Mouse (Mus musculus) frontal cortex, adult (tissue): Measurements from ENCODE around the gene Col6a6.

Experiments used
- ATAC-seq: cut with Nextera tagmentation; 2 replicates; pipeline ENCODE4 v1.9.2; 2017; ENCODE audit warnings: mild to moderate bottlenecking, moderate library complexity, mixed read lengths; ENCODE audit not compliant: low TSS enrichment

The Col6a6 gene

GRCm38 (mm10) chr9:105801463-105801862, 26.5 kb downstream of the Col6a6 start:
- ATAC-seq = no peak

DNA sequence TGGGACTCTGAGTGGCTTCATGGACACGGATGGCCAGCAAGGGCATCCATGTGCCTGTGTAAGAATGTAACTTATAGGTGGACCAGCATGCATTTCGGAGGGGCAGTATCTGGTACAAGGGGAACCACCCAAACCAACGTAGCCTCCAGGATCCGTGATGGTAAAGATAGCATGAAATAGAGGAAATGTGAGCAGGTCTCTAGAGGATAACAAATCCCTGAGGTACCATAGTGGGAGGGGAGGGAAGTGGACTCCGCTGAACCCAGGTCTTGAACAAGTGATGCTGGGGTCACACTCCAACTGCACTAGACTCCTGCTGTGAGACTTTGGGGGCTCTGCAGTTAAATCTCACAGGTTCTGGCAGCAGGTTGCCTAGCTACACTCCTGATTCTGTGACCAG, 27.7 kb downstream of the Col6a6 start:
- ATAC-seq = no peak

GRCm38 (mm10) chr9:105796137-105796536, 31.8 kb downstream of the Col6a6 start:
- no peak for ATAC-seq

DNA sequence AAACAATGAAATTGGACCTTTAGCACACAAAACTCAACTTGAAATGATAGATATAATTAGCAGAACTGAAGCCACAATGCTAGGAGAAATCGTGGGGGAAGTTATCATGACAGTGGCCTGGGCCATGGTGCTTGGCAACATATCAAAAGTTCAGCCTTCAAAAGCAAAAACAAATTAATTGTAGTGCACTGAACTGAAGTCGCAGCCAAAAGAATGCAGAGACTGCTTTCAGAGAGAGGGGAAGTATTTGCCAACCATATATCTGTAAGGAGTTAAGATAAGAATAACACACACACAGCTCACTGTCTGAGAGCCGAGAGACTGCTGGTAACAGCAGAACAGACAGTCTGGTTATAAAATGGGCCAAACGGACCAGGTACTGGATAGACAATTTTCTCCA, 33.0 kb downstream of the Col6a6 start:
- no peak for ATAC-seq

- no peak for ATAC-seq
Observed at GRCm38 (mm10) chr9:105791810-105792209, 36.1 kb downstream of the Col6a6 start.

DNA sequence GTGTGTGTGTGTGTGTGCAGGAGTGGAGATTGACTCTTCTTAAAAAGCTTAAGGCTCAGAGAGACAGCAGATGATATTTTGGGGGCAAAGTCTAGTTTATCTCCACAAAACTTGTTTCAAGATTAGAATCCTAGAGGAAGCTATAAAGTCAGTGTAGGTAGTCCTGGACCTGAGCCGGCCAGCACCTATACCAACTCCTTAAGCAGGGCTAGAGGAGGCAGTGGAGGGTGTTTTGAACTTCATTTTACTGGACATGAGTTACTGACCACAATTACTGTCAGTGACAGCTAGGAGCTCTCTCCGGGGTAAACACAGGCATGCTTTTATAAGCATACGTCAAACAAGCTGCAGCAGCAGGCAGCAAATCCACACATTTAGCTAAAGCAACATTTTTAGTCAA, 39.8 kb downstream of the Col6a6 start:
- no peak for ATAC-seq

DNA sequence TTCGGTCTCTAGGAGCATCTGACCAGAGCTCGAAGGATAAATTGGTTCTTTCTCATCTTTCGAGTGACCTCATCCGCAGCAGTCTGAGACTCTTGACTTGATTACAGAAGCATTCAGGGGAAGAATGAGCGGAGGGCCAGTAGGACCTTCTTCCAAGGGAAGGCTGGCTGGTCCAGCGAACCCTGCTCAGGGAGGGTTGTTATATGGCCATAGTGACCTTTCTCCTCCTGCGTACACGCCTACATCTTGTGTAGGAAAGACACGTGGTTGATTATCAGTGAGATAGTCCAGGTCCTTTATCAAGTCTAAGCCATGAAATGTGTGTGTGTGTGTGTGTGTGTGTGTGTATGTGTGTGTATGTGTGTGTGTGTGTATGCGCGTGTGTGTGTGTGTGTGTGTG, 40.2 kb downstream of the Col6a6 start:
- ATAC-seq = no peak

DNA sequence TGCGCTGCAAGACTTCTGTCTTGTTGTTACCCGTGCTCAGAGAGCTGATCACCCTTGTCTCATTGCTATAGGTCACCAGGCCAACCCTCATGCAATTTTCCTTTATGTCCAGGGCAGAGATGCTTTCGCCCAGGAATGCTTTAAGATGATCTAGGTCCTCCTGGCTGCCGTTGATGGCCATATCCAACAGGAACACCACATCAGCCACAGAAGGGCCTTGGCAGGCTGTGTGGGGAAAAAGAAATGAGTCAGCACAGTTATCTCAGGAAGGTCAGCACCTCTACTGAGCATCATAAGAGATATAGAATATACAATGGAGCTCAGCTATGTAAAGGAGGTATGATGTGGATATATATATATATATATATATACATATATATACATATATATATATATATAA, 43.9 kb downstream of the Col6a6 start:
- ATAC-seq = no peak

DNA sequence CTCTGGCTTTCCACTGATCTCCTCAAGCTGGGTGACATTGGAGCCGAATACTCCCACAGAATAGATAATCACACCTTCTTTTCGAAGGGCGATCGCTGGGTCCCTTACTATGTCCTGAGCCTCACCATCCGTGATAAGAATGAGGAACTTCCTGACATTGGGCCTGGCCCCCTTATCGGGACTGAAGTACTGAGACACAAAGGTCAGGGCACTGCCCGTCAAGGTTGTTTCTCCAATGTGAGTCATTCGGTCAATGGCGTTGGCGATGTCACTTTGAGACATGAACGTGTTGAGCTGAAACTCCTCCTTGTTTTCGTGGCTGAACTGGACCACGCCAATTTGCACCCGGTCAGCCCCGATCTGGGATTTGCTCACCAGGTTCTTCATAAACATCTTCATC, 47.3 kb downstream of the Col6a6 start:
- no peak for ATAC-seq

DNA sequence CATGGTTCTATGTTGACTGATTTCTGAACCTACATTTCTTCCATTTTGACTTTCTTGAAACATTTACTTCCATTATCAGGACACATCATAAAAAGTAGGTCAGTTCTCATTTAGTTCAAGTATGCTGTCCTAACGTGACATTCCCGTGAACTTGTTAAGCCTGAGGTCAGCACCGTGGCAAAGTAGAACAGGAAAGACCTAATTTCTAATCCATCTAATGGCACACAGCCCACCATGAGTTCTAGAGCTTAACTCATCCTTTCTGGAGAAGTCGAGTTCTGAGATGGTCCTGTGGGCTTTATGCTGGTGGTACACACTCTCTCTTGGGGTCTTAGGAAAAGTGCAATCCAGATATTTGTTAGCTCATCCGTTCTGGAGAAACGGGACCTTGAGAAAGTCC, 49.2 kb downstream of the Col6a6 start:
- ATAC-seq = no peak

- no peak for ATAC-seq
Observed at GRCm38 (mm10) chr9:105774878-105775277, 53.1 kb downstream of the Col6a6 start.

DNA sequence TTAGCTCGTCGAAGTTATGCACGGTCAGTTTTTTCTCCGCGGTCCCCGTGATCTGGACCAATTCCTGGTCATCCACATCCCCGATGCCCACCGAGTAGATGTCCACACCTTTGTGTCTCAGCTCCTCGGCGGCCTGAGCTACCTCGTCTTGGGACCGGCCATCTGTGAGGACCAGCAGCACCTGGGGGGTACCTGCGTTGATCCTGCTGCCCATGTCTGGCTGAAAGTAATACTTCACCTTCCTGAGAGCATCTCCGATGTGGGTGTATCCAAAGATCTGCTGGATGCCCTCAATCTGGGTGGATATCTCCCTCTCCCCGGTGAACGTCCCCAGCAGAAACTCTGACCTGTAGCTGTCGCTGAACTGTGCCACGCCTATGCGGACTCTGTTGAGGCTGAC, 53.6 kb downstream of the Col6a6 start:
- ATAC-seq = no peak

DNA sequence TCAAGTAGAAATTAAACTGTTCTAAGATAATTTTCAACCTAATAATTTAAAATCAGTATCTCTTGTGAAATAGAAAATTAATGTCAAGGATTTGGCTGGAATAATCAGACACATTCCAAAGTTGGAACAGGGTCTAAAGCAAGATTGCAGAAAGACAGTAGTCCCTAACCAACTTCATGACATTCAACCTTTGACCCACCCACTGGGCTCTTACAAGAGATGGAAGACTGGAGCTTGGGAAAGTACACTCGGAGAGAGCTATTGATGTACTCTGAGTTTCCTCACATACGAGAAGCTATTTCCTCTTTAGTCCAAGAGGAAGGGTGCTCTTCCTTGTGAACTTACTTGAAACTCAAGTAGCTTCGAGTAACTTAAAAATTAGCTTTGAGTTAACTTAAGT, 56.6 kb downstream of the Col6a6 start:
- ATAC-seq = no peak

GRCm38 (mm10) chr9:105770690-105771089, 57.3 kb downstream of the Col6a6 start:
- no peak for ATAC-seq

DNA sequence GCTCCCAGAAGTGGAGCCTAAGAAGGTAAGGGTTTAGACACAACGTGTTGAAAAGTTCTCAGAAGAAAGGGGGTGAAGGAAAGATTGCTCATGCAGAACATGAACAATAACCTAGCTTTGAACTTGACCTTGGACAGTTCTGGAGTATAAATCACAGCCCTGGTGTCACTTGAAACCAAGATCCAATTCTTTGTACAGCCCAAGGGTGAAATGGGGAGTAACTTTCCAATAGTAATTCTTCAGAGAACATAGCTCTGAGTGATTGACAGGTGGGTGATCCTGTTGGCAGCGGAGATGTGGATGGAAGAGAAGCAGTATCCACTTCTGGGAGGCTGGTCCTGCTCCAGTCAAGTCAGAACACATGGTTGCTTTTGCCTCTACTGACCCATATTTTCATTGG, 62.1 kb downstream of the Col6a6 start:
- no peak for ATAC-seq

DNA sequence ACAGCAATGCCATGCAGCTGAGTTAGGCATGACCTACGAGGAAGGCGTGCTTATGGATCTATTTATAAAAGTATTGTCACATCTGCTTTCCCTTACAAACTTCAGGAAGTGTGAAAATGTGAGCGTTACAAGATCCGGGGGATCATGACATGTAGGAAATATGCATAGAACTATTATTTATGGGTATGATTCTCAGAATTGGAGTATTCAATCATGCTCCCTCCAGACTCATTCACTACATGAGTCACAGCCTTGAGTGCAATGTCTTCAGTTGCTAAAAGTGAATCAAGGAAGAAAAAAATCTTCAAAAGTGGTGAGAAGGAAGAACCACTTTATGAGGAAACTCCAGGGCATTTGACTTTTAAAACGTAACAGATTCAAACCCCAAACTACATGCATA, 63.3 kb downstream of the Col6a6 start:
- peak; percentile 38; the same call in 1 of the 2 replicates for ATAC-seq

DNA sequence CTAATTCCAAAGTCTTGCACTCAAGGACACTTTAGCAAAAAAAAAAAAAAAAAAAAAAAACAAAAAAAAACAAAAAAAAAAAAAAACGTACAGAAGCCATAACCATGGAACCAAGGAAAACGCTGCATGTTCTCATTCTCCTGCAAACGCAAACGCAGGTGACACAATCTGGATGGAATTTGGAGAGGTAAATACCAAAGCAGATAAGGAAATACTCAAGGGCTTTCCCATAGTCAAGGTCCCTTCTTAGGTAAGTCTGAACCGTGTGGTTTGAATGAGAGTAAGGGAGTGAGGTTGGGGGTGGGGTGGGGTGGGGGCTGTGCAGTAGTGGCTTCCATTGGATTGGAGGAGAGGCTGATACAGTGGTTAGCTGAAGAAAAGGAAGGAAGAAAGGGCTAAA, 63.8 kb downstream of the Col6a6 start:
- no peak for ATAC-seq

DNA sequence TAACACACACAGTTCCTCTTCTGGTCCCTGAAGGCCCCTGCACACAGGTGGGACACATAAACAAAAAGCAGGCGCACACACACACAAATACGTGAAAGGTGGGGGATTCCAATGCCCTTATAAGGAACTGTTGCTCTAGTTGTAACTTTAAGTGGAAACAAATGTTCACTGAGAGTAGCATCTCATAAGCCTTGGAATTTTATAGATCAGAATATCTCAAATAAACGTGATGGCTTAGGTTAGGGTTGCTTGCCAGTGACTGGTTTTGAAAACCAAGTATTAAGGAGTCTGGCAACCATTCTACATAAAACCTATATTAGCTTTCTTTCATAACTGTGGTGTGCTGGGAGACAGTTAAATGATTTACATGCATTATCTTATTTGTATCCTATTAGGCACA, 64.3 kb downstream of the Col6a6 start:
- ATAC-seq = no peak

DNA sequence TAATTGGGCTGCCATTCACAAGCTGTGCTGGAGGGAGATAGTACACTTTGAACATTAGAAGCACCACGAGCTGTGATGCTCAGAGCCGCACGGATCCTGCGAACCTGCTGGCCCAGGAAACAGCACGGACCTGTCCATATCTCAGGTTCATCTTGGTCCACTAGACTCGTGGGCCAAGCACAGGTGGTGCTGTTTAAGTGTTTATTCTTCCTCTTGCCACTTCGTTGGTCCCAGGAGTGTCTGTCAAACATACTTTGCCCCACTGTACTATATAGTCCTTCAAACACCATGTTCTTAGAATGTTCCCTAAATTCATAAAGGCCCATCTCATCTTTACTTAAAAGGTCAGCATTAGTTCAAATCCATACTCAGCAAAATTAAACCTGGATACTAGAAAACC, 65.7 kb downstream of the Col6a6 start:
- no peak for ATAC-seq

DNA sequence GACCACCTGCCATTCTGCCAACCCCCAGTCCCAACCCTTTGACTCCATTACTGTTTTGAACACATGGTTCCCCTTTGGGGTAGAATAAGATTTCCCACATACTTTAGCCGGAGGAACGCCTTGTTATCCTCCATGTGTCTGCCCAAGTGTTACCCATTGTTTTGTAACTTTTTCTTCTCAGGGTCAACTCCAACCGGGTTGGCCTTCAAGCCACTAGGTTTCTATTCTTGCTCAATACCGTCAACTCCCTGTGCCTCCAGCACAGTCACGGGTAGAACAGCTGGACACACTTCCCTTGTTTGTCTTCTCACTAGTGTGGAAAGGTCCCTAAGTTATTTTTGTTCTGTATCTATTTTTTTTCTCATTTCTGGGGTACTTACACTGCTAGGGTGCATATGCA, 69.1 kb downstream of the Col6a6 start:
- ATAC-seq = no peak

GRCm38 (mm10) chr9:105758173-105758765, 69.7 kb downstream of the Col6a6 start:
- ATAC-seq = no peak

- ATAC-seq = no peak
Observed at GRCm38 (mm10) chr9:105754256-105754655, 73.7 kb downstream of the Col6a6 start.

DNA sequence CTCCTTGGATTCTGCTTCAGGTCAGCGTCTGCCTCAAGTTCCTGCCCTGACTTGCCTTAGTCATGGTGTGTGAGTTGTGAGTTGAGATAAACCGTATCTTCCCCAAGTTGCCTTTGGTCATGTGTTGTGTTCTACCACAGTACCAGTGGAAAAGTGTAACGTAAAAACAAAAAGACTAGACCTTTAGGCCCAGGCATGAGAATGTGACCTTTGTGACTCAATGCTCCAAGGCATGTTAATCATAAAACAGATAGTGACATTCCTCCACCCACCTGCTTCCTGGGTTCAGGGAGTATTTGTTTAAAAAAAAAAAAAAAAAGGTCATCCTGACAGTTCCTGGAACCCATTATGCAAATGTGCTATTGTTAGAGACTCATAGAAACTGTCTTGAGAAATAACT, 82.1 kb downstream of the Col6a6 start:
- no peak for ATAC-seq

DNA sequence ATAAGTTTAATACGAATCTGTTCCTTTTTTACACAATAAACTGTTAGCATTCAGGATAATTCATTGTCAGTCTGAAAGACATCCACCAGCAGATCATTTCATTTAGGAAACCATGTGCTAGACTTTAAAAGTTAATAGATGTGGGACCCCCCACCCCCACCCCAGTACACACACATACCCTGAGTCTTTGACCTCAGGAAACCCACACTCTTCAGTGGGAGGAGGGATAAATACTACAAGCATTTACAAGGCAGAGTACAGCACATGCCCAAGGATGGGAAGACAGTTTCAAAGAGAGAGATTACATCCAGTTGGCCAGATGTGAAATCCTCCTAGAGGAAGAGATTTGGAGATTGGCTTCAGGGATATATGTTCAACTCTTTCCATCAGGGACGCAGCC, 87.5 kb downstream of the Col6a6 start:
- no peak for ATAC-seq

- ATAC-seq = no peak
Observed at GRCm38 (mm10) chr9:105739446-105739845, 88.5 kb downstream of the Col6a6 start.
